Mouse (Mus musculus) kidney, embryonic 14.5 days (tissue): ENCODE measurements around the gene Dvl2. TPM values are rescaled to one million over a fixed set of nuclear protein-coding genes. Genes with fewer than 3 reads are reported as not detected.

Experiments used
- ATAC-seq: fragments of 200-750 bp; cut with Nextera tagmentation; 2 replicates; pipeline ENCODE4 v1.8.0; 2017; ENCODE audit warnings: moderate number of reproducible peaks, mild to moderate bottlenecking, moderate TSS enrichment, moderate library complexity; ENCODE audit not compliant: low FRiP score, low TSS enrichment
- H3K27ac ChIP-seq: fragments of 300-500 bp; sonication (generic); 2 replicates; pipeline ENCODE4 v1.5.1; 2014; ENCODE audit warnings: low read depth, mild to moderate bottlenecking, low read length, moderate library complexity, mixed read lengths
- H3K27me3 ChIP-seq: fragments of 300-500 bp; sonication (generic); 2 replicates; pipeline ENCODE4 v1.6.1; 2014; ENCODE audit warnings: mild to moderate bottlenecking, low read length; ENCODE audit not compliant: control insufficient read depth, insufficient read depth
- H3K36me3 ChIP-seq: fragments of 300-500 bp; sonication (generic); 2 replicates; pipeline ENCODE4 v1.6.1; 2014; ENCODE audit warnings: low read length, mixed read lengths; ENCODE audit not compliant: control insufficient read depth, insufficient read depth
- H3K4me1 ChIP-seq: fragments of 300-500 bp; sonication (generic); 2 replicates; pipeline ENCODE4 v1.6.1; 2014; ENCODE audit warnings: low read length, mixed read lengths; ENCODE audit not compliant: control insufficient read depth, insufficient read depth
- H3K4me2 ChIP-seq: fragments of 300-500 bp; sonication (generic); replicated peaks from 2 replicates; pipeline ENCODE4 v1.6.1; 2014; ENCODE audit warnings: low read depth, mild to moderate bottlenecking, low read length
- H3K4me3 ChIP-seq: fragments of 300-500 bp; sonication (generic); 2 replicates; pipeline ENCODE4 v1.5.1; 2014; ENCODE audit warnings: mild to moderate bottlenecking, low read length
- H3K9ac ChIP-seq: fragments of 300-500 bp; sonication (generic); 2 replicates; pipeline ENCODE4 v1.6.1; 2014; ENCODE audit warnings: low read depth, mild to moderate bottlenecking, low read length, moderate library complexity
- H3K9me3 ChIP-seq: fragments of 300-500 bp; sonication (generic); 2 replicates; pipeline ENCODE4 v1.6.1; 2016; ENCODE audit warnings: low read length; ENCODE audit not compliant: control insufficient read depth
- WGBS: fragments of 180-500 bp; shearing (Covaris S2); extraction: QIAGEN DNeasy Blood & Tissue Kit; methylation state at CpG from one replicate; pipeline ENCODE4 v1.1.7; 2014; 5-methylcytosine and 5-hydroxymethylcytosine counted together
- polyA plus RNA-seq: library from polyadenylated mRNA; unstranded; fragments of >200 nt; fragmentation: Nextera tagmentation; extraction: Ambion mirVana; gene quantifications from 2 replicates; pipeline ENCODE4 v1.2.1, GENCODE M21; 2014

The Dvl2 gene
- polyA plus RNA-seq, 1 experiment from 2014 or later: 34.9 TPM

DNA sequence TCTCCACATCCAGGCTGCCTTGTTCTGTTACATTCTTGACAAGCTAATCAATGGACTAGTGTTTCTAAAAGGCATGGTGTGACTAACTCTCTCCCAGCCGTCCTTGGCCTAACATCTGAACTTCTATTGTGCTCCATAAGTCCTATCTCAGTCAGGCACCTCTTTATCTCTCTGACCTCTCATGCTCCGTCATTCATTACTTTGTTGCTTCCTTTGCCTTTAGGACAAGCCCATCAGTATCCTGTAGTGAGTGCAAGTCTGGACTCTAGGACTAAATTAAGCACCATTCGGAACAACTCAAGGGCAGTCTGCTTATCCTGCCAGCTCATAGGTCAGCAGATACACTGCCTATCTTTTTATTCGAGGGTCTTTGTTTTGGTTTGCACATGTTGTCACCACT is 24.1 kb upstream of the Dvl2 start:
- WGBS: 87% methylated on average over 4 of the region's 4 CpGs
- Histone ChIP-seq H3K27ac (no peak overlapping the region), H3K27me3 (no peaks in the 10 kb centered on the region), H3K4me1 (no peaks in the 10 kb centered on the region; the same call in 1 of the 2 replicates), H3K9me3 (no peaks in the 10 kb centered on the region), H3K9ac (no peak overlapping the region), H3K4me2 (no peak overlapping the region), H3K4me3 (no peak overlapping the region), H3K36me3 (peaks cover 54% of the 10 kb centered on the region)
- no peak for ATAC-seq

DNA sequence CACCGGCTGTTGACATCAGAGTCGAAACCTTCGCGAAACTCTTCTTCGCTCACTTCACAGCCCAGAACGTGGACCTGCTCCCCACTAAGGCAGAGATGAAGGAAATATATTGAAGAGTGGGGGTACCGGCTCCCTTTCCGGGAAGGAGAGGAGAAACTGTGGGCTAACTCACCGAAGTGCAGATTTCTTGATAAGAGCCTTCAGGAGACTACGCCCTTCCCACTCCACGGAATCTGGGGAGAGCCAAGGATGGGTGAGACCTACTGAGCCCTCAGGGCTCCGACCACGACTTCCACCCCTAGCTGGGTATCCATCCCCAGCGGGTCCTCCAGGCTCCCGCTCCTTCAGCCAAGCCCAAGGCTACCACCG is 20.6 kb upstream of the Dvl2 start:
- H3K4me1 ChIP-seq: peaks cover 15% of the 10 kb centered on the region
- H3K9me3 ChIP-seq: no peaks in the 10 kb centered on the region
- WGBS: 4% methylated on average over 16 of the region's 16 CpGs
- peak overlapping the region; percentile 89 for H3K27ac ChIP-seq
- H3K27me3 ChIP-seq: no peaks in the 10 kb centered on the region
- H3K9ac ChIP-seq: peak overlapping the region; percentile 58
- H3K4me2 ChIP-seq: peak overlapping the region; percentile 72
- peaks cover 37% of the 10 kb centered on the region for H3K36me3 ChIP-seq
- no peak for ATAC-seq
- peak overlapping the region; percentile 100 for H3K4me3 ChIP-seq

DNA sequence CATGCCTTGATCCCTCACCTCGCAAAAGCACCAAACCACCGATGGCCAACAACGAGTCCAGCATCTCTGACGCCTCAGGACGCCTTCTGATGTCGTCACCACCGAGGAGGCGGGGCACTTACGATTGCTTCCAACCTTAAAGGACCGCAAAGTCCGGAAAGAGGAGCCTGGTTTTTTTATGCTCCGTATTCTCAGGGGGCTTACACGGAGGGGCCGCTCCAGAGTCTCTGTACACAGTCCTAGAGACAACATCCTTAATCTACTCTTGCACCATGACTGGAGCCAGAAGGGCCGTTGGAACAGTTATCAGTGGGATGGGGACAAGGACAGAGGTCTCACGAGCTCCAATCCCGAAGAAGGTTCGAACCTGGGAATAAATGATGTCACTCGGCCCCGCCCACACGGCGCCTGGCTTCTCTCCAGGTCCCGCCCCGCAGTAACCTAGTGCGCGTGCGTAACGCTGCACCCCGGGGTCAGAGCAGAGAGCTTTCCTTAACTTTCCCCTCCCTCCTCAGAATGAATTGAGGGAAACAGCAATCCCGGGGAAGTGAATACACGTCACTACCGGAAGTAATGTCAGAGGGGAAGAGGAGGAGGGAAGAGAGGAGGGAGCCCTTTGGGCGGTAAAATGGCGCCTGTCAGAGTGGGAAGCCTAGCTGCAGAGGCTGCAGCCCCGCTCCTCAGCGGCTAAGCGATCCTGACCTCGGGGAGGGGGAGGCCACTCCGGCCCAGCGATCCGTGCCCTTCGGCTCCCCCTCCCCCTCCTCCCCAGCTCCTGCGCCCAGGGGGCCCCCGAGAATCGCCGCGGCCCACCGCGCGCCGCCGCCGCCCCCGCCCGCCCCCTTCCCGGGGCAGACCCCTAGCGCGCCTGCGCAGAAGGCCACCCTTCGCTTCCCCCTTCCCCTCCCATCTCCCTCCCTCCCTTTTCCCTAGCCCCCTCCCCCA is 19.9 kb upstream of the Dvl2 start:
- WGBS: 0% methylated on average over 43 of the region's 60 CpGs
- Histone ChIP-seq H3K4me3 (peak overlapping the region; percentile 100), H3K27ac (peak overlapping the region; percentile 99), H3K9me3 (no peaks in the 10 kb centered on the region), H3K9ac (peak overlapping the region; percentile 99), H3K36me3 (peaks cover 37% of the 10 kb centered on the region), H3K4me1 (peaks cover 15% of the 10 kb centered on the region), H3K4me2 (peak overlapping the region; percentile 90), H3K27me3 (no peaks in the 10 kb centered on the region)
- peak; percentile 93 for ATAC-seq

DNA sequence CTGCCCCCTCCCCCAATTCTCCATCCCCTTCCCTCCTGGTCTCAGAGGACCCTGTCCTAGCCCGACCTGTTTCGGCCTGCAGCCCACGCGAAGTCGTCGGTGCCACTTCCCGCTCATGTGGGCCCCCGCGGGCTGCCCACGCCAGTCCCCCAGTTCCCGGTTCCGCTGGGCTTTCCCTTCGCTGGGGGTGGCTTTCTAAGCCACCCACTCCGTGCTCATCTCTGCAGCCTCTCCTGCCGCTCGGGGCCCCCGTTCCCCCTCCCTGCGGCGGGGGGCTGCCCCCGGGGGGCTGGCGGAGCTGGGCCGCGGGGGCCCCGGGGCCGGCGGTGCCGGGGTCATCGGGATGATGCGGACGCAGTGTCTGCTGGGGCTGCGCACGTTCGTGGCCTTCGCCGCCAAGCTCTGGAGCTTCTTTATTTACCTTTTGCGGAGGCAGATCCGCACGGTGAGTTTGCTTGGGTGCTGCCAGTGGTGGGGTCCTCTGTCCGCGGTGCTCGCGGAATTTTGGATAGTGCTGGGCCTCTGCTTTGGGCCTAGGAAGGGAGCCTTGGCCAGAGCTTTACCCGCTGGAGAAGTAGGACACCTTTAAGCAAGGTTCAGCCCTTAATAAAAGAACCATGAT is 19.1 kb upstream of the Dvl2 start, which contains the start of gene Ctdnep1:
TSS of gene Ctdnep1 (plus strand) at position 16 of the 622 bp plus-strand sequence.
- Histone ChIP-seq H3K4me2 (peak within 1 kb of the TSS; percentile 90), H3K9me3 (no peaks in the 10 kb centered on the region), H3K4me1 (peaks cover 15% of the 10 kb centered on the region), H3K4me3 (peak within 1 kb of the TSS; percentile 100), H3K27ac (peak within 1 kb of the TSS; percentile 99), H3K27me3 (no peaks in the 10 kb centered on the region), H3K9ac (peak within 1 kb of the TSS; percentile 99), H3K36me3 (peaks cover 39% of the 10 kb centered on the region)
- WGBS: under 1% methylated on average over 38 of the region's 43 CpGs
- ATAC-seq: peak; percentile 30

DNA sequence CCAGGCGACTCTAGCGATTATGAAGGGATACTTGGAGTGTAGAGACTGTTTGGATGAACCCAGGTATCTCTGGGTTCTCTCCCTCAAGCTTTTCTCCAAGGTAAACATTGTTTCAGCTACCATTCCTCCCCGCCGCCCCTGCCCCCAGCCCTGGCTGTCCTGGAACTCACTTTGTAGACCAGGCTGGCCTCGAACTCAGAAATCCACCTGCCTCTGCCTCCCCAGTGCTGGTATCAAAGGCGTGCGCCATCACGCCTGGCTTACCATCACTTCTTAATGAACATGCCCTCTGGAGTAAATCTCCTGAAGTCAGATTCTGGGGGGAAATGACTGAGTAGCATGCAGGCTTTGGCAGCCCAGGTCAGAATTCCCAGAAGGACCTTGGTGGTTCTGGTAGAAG is 18.2 kb upstream of the Dvl2 start, which contains the start of gene Elp5:
TSS of gene Elp5 (minus strand) at position 293 of the 400 bp plus-strand sequence.
- Histone ChIP-seq H3K4me2 (peak within 1 kb of the TSS; percentile 90), H3K27ac (peak within 1 kb of the TSS; percentile 99), H3K9me3 (no peaks in the 10 kb centered on the region), H3K9ac (peak within 1 kb of the TSS; percentile 99), H3K27me3 (no peaks in the 10 kb centered on the region), H3K36me3 (peaks cover 44% of the 10 kb centered on the region), H3K4me1 (peaks cover 15% of the 10 kb centered on the region), H3K4me3 (peak within 1 kb of the TSS; percentile 100)
- ATAC-seq: no peak
- 44% methylated on average over 8 of the region's 8 CpGs for WGBS

DNA sequence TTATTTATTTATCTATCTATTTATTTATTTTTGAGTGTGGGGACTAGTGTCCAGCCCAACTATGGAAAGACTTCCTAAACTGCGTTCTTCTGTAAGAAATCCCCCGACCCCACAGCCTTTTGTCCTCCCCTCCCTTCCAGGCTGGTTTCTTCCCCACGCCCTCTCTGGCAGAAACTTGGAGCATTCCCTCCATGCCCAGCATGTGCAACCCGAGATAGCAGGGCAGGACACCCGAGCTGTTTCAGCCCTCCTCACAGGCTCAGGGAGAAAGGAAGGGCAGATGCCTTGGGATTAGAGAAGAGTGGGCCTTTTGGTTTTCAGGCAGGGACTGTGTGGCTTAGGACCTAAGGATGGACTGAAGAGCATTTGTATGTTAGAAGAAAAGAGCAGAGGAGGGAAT is 17.5 kb upstream of the Dvl2 start:
- peak overlapping the region; percentile 99; the same call in 1 of the 2 replicates for H3K9ac ChIP-seq
- H3K4me2 ChIP-seq: peak overlapping the region; percentile 90
- no peaks in the 10 kb centered on the region for H3K9me3 ChIP-seq
- H3K36me3 ChIP-seq: peaks cover 47% of the 10 kb centered on the region
- peak overlapping the region; percentile 100 for H3K4me3 ChIP-seq
- no peak overlapping the region for H3K27ac ChIP-seq
- ATAC-seq: no peak
- peaks cover 15% of the 10 kb centered on the region for H3K4me1 ChIP-seq
- 14% methylated on average over 5 of the region's 5 CpGs for WGBS
- H3K27me3 ChIP-seq: no peaks in the 10 kb centered on the region

DNA sequence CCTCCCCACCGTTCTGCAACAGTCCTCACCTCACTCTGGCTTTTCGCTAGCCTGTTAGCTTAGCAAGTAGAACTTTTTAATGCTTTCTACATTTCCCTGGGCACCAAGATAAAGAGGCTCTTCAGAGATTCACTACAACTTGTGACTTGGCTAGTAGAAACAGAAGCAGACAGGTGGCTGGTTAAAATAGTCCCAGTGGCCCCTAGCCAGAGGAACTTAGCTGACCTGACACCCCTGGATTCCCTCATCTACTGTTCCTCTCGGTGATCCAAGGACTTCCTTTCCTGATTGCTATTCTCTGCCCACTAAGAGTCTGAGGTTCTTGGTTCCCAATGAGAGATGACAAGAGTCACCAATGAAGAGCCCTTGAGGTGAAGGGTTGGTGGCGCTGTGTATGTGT is 17.0 kb upstream of the Dvl2 start:
- H3K4me2 ChIP-seq: peak overlapping the region; percentile 90; the same call in 1 of the 2 replicates
- H3K27ac ChIP-seq: no peak overlapping the region
- H3K36me3 ChIP-seq: peaks cover 50% of the 10 kb centered on the region

DNA sequence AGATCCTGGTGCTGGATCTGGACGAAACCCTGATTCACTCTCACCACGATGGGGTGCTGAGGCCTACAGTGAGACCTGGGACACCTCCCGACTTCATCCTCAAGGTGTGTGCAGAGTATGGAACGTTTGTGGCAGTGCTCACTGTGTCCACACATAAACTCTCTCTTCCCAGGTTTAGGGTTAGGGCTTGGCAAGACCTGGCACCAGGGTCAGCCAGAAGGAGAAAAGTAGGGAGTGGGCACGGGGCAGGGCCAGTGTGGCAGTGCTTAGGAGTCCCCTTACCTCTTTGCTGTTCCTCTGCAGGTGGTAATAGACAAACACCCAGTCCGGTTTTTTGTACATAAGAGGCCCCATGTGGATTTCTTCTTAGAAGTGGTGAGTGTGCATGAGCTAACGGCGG is 16.0 kb upstream of the Dvl2 start:
- no peaks in the 10 kb centered on the region for H3K9me3 ChIP-seq
- no peak for ATAC-seq
- H3K9ac ChIP-seq: no peak overlapping the region
- no peaks in the 10 kb centered on the region for H3K27me3 ChIP-seq
- no peak overlapping the region for H3K4me3 ChIP-seq
- H3K4me2 ChIP-seq: no peak overlapping the region
- H3K27ac ChIP-seq: no peak overlapping the region
- 89% methylated on average over 8 of the region's 8 CpGs for WGBS
- peaks cover 57% of the 10 kb centered on the region for H3K36me3 ChIP-seq
- H3K4me1 ChIP-seq: peaks cover 15% of the 10 kb centered on the region

More for the DNA sequence above, 17.0 kb upstream of the Dvl2 start:
- H3K27me3 ChIP-seq: no peaks in the 10 kb centered on the region
- peaks cover 15% of the 10 kb centered on the region for H3K4me1 ChIP-seq
- H3K9me3 ChIP-seq: no peaks in the 10 kb centered on the region
- H3K9ac ChIP-seq: peak overlapping the region; percentile 99; the same call in 1 of the 2 replicates
- WGBS: 79% methylated on average over 4 of the region's 4 CpGs
- H3K4me3 ChIP-seq: peak overlapping the region; percentile 100; the same call in 1 of the 2 replicates
- no peak for ATAC-seq
